Mouse (Mus musculus) midbrain, embryonic 16.5 days (tissue): ENCODE results near the gene Gm21761. TPM values are rescaled to one million over a fixed set of nuclear protein-coding genes. Genes with fewer than 3 reads are reported as not detected.
"Not testable (repeated sequence)": the region's sequence is repeated elsewhere in the genome, so short reads cannot be mapped to it uniquely, and the experiment has no call there.

ENCODE experiments used
- ATAC-seq: fragments of 200-750 bp; cut with Nextera tagmentation; 2 replicates; pipeline ENCODE4 v1.8.0; 2017; ENCODE audit warnings: moderate TSS enrichment
- H3K27ac ChIP-seq: fragments of 300-500 bp; sonication (generic); 2 replicates; pipeline ENCODE4 v1.5.1; 2014; ENCODE audit warnings: mild to moderate bottlenecking, low read length, mixed read lengths
- H3K27me3 ChIP-seq: fragments of 300-500 bp; sonication (generic); 2 replicates; pipeline ENCODE4 v1.6.1; 2014; ENCODE audit warnings: low read depth, low read length, mixed read lengths; ENCODE audit not compliant: control insufficient read depth, insufficient read depth
- H3K36me3 ChIP-seq: fragments of 300-500 bp; sonication (generic); 2 replicates; pipeline ENCODE4 v1.6.1; 2014; ENCODE audit warnings: mild to moderate bottlenecking, low read length, moderate library complexity, mixed read lengths; ENCODE audit not compliant: control insufficient read depth, insufficient read depth
- H3K4me1 ChIP-seq: fragments of 300-500 bp; sonication (generic); 2 replicates; pipeline ENCODE4 v1.6.1; 2014; ENCODE audit warnings: mild to moderate bottlenecking, low read length, mixed read lengths; ENCODE audit not compliant: control insufficient read depth, insufficient read depth
- H3K4me2 ChIP-seq: fragments of 300-500 bp; sonication (generic); 2 replicates; pipeline ENCODE4 v1.6.1; 2014; ENCODE audit warnings: mild to moderate bottlenecking, low read length, mixed read lengths
- H3K4me3 ChIP-seq: fragments of 300-500 bp; sonication (generic); 2 replicates; pipeline ENCODE4 v1.5.1; 2014; ENCODE audit warnings: low read depth, mild to moderate bottlenecking, low read length, moderate library complexity, mixed read lengths
- H3K9ac ChIP-seq: fragments of 300-500 bp; sonication (generic); 2 replicates; pipeline ENCODE4 v1.6.1; 2014; ENCODE audit warnings: low read depth, low read length, mixed read lengths
- H3K9me3 ChIP-seq: fragments of 300-500 bp; sonication (generic); replicated peaks from 2 replicates; pipeline ENCODE4 v1.6.1; 2014; ENCODE audit warnings: mild to moderate bottlenecking, low read length, mixed read lengths; ENCODE audit not compliant: control insufficient read depth, poor library complexity, severe bottlenecking
- WGBS: fragments of 180-500 bp; shearing (Covaris S2); extraction: QIAGEN DNeasy Blood & Tissue Kit; methylation state at CpG from one replicate; pipeline ENCODE4 v1.1.7; 2014; 5-methylcytosine and 5-hydroxymethylcytosine counted together
- polyA plus RNA-seq: library from polyadenylated mRNA; unstranded; fragments of >200 nt; fragmentation: Nextera tagmentation; extraction: Ambion mirVana; gene quantifications from 2 replicates; pipeline ENCODE4 v1.2.1, GENCODE M21; 2015

Gene Gm21761
- polyA plus RNA-seq, 1 experiment from 2014 or later, result not detected

DNA sequence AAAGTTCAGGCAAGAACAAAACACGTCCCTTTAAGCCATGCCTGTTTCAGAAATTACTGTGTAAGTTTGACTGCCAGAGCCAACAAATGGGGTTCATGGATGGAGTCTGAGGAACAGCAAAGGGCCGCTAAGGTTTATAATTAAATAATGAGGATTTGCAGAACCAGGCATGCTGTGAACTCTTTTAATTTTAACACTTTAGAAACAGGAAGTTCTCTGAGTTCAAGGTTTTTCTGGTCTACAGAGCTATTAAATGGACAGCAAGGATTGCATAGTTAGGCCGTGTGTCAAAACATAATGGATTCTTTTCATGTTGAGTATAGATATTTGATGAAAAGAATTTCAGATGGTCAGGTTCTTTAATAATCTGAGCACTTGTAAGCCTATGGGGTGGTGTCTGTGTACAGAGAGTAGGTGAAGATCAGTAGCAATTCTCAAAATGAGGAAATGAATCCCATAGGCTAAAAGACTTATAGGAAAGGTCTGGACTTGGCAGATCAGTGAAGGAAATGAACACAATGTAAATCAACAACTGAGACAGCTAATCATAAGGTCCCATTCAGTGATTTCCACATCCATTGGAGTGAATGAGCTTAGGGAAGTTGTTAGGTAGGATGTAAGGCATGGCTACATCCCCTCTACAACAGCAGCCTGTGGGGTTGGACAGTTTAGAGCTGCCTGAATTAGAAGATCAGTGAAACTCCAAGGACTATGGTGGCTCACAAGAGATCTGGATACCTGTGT, 4.3 kb downstream of the Gm21761 start:
- not testable (repeated sequence) for H3K27ac ChIP-seq, H3K4me2 ChIP-seq, H3K9ac ChIP-seq, H3K4me3 ChIP-seq, H3K36me3 ChIP-seq, H3K27me3 ChIP-seq, H3K4me1 ChIP-seq, H3K9me3 ChIP-seq, ATAC-seq
- whole genome bisulfite sequencing, result 81% methylated on average over 2 of the region's 3 CpGs

DNA sequence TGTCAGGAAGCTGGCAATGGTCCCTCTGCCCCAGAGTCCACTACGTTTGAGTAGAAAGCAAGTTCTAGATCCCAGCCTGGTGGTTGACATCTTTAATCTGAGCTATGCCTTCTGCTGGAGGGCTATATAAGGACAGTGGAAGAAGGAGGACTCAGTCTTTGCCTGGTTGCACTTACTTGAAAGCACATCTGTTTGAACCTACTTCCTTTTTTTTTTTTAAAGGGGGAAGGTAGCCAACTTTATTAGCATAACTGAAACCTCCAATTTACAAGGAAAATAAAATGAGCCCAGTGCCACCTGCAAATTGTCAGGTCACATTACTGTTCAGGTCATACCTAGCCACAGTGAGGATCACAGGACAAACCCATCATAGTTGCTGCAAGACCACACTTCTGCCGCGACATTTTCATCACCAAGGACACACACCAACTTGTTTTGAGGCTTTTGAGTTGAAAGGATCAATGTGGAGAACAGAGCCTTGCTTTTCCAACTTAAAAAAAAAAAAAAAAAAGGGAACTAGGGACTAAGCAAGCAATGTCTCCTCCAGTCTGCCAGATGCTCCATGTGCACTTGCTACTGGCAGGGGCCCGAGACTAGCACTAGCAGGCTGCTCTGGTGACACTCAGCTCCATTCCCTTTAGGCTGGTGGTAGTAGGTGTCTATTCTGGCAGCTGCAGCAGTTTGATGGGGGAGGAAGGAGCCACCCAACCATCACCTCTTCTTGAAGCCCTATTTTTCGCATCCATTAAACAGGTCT, 11.9 kb downstream of the Gm21761 start:
- H3K9ac ChIP-seq, H3K4me1 ChIP-seq, H3K27ac ChIP-seq, ATAC-seq, H3K4me2 ChIP-seq, H3K27me3 ChIP-seq, H3K9me3 ChIP-seq, H3K4me3 ChIP-seq, H3K36me3 ChIP-seq: not testable (repeated sequence)
- 85% methylated on average over 4 of the region's 5 CpGs for WGBS

DNA sequence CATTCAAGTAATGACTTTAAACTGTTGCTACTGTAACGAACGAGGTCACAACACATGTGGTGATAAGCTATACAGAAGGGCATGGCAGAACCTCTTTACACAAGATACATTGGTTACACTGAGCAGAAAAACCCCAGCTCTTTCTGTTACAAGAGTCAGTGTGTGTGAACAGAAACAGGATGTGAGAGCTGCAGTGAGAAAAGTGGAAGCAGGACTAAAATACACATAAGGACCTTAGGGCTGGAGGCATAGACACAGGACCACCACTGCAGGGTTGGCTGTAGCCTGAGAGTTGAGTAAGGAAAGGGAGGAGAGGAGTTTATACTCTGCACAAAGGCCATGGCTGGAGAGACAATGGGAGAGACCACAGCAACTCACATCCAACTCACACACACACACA, 12.6 kb downstream of the Gm21761 start:
- 77% methylated on average over 2 of the region's 2 CpGs for WGBS
- not testable (repeated sequence) for ATAC-seq

DNA sequence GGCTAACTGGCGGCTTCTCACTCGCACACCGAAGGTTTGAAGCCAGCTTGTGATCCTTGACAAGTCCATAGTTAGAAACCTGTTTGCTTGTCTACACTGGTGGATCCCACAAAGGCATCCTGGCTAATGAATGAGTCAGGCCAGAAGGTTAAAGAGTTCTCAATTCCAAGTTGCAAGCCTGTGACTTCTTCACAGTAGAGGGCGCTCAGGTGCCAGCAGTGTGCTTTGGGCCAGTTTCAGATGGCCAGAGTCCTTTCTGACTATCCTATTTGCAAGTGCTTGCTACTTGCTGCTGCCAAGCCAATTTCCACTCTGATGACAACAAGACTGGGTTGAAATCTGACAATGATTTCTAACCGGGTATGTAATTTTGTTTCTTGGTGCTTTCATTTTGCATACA, 30.5 kb downstream of the Gm21761 start:
- H3K9me3 ChIP-seq, H3K4me2 ChIP-seq, H3K9ac ChIP-seq, H3K4me1 ChIP-seq, H3K4me3 ChIP-seq, H3K27ac ChIP-seq, ATAC-seq, H3K27me3 ChIP-seq, H3K36me3 ChIP-seq: not testable (repeated sequence)
- WGBS, result 60% methylated on average over 4 of the region's 5 CpGs

More for the DNA sequence above, 12.6 kb downstream of the Gm21761 start:
- not testable (repeated sequence) for H3K9me3 ChIP-seq, H3K9ac ChIP-seq, H3K4me2 ChIP-seq, H3K36me3 ChIP-seq, H3K4me3 ChIP-seq, H3K27me3 ChIP-seq, H3K4me1 ChIP-seq, H3K27ac ChIP-seq

DNA sequence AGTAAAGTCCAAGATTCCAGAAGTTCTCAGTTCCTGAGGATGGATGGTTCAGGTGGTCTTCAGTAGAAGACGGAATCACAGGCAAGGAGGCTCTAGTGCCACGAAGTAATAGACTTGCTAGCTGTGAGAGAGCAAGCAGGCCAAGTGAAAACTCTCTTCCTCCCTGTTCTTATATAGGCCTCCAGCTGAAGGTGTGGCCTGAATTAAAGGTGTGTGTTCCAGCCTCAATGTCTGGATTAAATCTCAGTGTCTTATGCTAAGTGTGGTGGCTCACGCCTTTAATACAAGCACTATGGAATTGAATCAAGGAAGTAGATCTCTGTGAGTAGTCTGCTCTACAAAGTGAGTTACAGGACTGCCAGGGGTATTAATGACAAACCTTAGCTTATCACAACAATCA, 34.4 kb downstream of the Gm21761 start, which contains the start of gene Tcstv1:
TSS of gene Tcstv1 (minus strand) at position 101 of the 400 bp plus-strand sequence.
- H3K4me2 ChIP-seq, H3K4me1 ChIP-seq, H3K9ac ChIP-seq, H3K27me3 ChIP-seq, H3K36me3 ChIP-seq, H3K27ac ChIP-seq, H3K9me3 ChIP-seq, H3K4me3 ChIP-seq, ATAC-seq: not testable (repeated sequence)
- WGBS, result 88% methylated on average over 3 of the region's 3 CpGs

DNA sequence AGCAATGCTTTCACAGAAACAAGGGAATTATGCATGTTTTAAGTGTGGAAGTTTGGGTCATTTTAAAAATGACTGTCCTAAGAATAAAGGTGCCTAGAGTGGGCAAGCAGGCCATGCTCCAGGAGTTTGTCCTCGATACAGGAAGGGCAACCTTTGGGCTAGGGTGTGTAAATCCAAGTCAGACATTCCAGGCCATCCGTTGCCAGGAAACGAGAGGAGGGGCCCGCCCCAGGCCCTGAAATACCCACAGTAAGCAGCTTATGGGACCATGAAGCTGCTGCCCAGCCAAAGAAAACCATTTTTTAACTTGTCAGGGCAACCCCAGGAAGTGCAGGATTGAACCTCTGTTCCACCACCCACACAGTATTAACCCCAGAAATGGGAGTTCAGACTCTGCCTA, 42.2 kb downstream of the Gm21761 start:
- not testable (repeated sequence) for H3K27me3 ChIP-seq, H3K9ac ChIP-seq, H3K4me3 ChIP-seq, ATAC-seq, H3K36me3 ChIP-seq, H3K4me2 ChIP-seq, H3K27ac ChIP-seq, H3K4me1 ChIP-seq, H3K9me3 ChIP-seq
- WGBS, result 23% methylated on average over 4 of the region's 4 CpGs

DNA sequence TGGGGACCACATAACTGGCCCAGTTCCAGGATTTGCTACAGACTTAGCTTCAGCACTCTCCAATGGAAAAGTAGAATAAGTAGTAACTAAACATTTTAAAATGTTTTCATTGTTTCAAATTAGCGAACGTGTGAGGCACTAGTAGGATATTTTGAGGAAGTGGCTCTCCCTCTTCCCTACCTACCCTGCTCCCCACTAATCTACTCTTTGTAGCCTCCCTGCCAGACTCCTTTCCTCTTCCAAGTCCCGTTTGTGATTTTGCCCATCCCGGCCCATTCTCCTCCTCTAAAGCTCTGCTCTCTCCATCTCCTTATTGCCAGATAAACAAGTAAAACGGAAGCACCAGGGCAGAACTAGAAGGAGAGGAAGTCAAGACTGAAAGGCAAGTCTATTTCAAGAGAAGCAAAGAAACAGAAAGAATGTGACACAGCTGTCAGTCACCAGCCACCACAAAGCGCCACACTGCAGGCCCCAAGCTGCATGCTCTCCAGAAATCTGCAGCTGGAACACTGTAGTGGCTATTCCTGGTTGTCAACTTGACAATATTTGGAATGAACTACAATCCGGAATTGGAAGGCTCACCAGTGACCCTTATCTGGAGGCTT, 64.6 kb downstream of the Gm21761 start:
- H3K9ac ChIP-seq, result not testable (repeated sequence)

DNA sequence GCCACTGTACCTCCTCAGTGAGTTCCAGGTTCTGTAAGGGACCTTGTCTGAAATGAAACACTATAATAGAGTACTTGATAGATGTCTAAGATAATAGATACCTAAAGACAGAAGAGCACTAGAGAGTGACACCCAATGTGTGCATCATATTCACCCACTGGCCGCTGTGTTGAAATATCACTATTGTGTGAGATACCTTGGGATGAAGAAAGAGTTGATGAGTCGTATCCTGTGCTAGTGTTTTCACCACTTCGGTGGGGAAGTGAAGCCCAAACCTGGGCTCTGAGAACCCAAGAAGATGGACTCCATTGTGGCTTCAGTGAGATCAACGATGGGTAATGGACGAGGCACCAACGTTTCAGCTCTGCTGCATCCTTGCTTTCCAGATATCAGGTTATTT, 66.7 kb downstream of the Gm21761 start:
- ATAC-seq, H3K9ac ChIP-seq, H3K27ac ChIP-seq, H3K36me3 ChIP-seq, H3K4me1 ChIP-seq, H3K4me3 ChIP-seq, H3K9me3 ChIP-seq, H3K4me2 ChIP-seq, H3K27me3 ChIP-seq: not testable (repeated sequence)
- no CpG with 5 or more reads among the region's 6 CpGs for WGBS

More for the DNA sequence above, 64.6 kb downstream of the Gm21761 start:
- not testable (repeated sequence) for H3K9me3 ChIP-seq, H3K4me3 ChIP-seq, ATAC-seq, H3K4me2 ChIP-seq, H3K27me3 ChIP-seq, H3K4me1 ChIP-seq, H3K27ac ChIP-seq, H3K36me3 ChIP-seq
- 83% methylated on average over 6 of the region's 7 CpGs for WGBS
